Mouse (Mus musculus): Measurements from ENCODE around the gene Smo. TPM values are rescaled to one million over a fixed set of nuclear protein-coding genes. Genes with fewer than 3 reads are reported as not detected.

Smo gene
- polyA plus RNA-seq (2014; fragmentation: Nextera tagmentation; extraction: Ambion mirVana): 45.5 and 48.9 TPM in 2 replicates

- WGBS: 0% methylated on average over 16 of the region's 30 CpGs
- H3K27me3 ChIP-seq (replicated peaks; ENCODE audit: control insufficient read depth, insufficient read depth, low read length): no peaks in the 10 kb centered on the region
- peak; percentile 97 for DNase-seq (ENCODE audit: low spot score)
- H3K27ac ChIP-seq (replicated peaks; ENCODE audit: low read depth, low read length): peak within 1 kb of the TSS; percentile 99
- ATAC-seq (ENCODE audit: low read depth): peak; percentile 99
- peaks cover 11% of the 10 kb centered on the region; the same call in 1 of the 2 replicates for H3K36me3 ChIP-seq (ENCODE audit: control insufficient read depth, insufficient read depth, low read length)
- peak within 1 kb of the TSS; percentile 93 for H3K4me3 ChIP-seq (ENCODE audit: low read depth, low read length)
- H3K9me3 ChIP-seq (ENCODE audit: control insufficient read depth, low read length): no peaks in the 10 kb centered on the region
- peak within 1 kb of the TSS; percentile 93 for H3K4me2 ChIP-seq (ENCODE audit: low read depth, low read length)
- H3K9ac ChIP-seq (ENCODE audit: low read depth, low read length): peak within 1 kb of the TSS; percentile 99
- peaks cover 10% of the 10 kb centered on the region for H3K4me1 ChIP-seq (ENCODE audit: control insufficient read depth, insufficient read depth, low read length)
These were observed at the start of gene Smo for GRCm38 (mm10) chr6:29735336-29735688. Gene Smo (plus strand): TSS chr6:29735503.

GRCm38 (mm10) chr6:29685952-29686351 is 49.4 kb upstream of the Smo start:
- Histone ChIP-seq H3K4me1 (ENCODE audit: control insufficient read depth, insufficient read depth, low read length) (no peaks in the 10 kb centered on the region), H3K4me2 (ENCODE audit: low read depth, low read length) (no peak overlapping the region), H3K9ac (ENCODE audit: low read depth, low read length) (no peak overlapping the region), H3K9me3 (ENCODE audit: control insufficient read depth, low read length) (no peaks in the 10 kb centered on the region), H3K27me3 (replicated peaks; ENCODE audit: control insufficient read depth, insufficient read depth, low read length) (no peaks in the 10 kb centered on the region), H3K36me3 (ENCODE audit: control insufficient read depth, insufficient read depth, low read length) (no peaks in the 10 kb centered on the region), H3K27ac (replicated peaks; ENCODE audit: low read depth, low read length) (no peak overlapping the region), H3K4me3 (ENCODE audit: low read depth, low read length) (no peak overlapping the region)
- 74% methylated on average over 4 of the region's 4 CpGs for WGBS
- no peak for ATAC-seq (ENCODE audit: low read depth)
- DNase-seq (ENCODE audit: low spot score): no peak

GRCm38 (mm10) chr6:29689458-29689857 is 45.8 kb upstream of the Smo start:
- ATAC-seq (ENCODE audit: low read depth): no peak
- H3K27me3 ChIP-seq (replicated peaks; ENCODE audit: control insufficient read depth, insufficient read depth, low read length): peaks cover 22% of the 10 kb centered on the region
- 0 out of 2 replicates have a peak, but pooled peaks cover 2% of the 10 kb centered on the region for H3K4me1 ChIP-seq (ENCODE audit: control insufficient read depth, insufficient read depth, low read length)
- DNase-seq (ENCODE audit: low spot score): no peak
- no peak overlapping the region for H3K4me3 ChIP-seq (ENCODE audit: low read depth, low read length)
- no peak overlapping the region for H3K9ac ChIP-seq (ENCODE audit: low read depth, low read length)
- H3K9me3 ChIP-seq (ENCODE audit: control insufficient read depth, low read length): no peaks in the 10 kb centered on the region
- H3K36me3 ChIP-seq (ENCODE audit: control insufficient read depth, insufficient read depth, low read length): no peaks in the 10 kb centered on the region
- H3K4me2 ChIP-seq (ENCODE audit: low read depth, low read length): no peak overlapping the region
- H3K27ac ChIP-seq (replicated peaks; ENCODE audit: low read depth, low read length): no peak overlapping the region
- WGBS: 68% methylated on average over 8 of the region's 8 CpGs

- peak within 1 kb of the TSS; percentile 73 for H3K4me3 ChIP-seq (ENCODE audit: low read depth, low read length)
- no peak within 1 kb of the TSS for H3K27ac ChIP-seq (replicated peaks; ENCODE audit: low read depth, low read length)
- WGBS: 0% methylated on average over 9 of the region's 41 CpGs
These were observed 41.4 kb upstream of the Smo start, which contains the start of gene Tspan33 for GRCm38 (mm10) chr6:29693953-29694352. Gene Tspan33 (plus strand): TSS chr6:29694222.

GRCm38 (mm10) chr6:29694375-29695289 is 40.7 kb upstream of the Smo start:
- ATAC-seq (ENCODE audit: low read depth) (0 out of 2 replicates have a peak, but pooled peaks have one; percentile 14), DNase-seq (ENCODE audit: low spot score) (no peak)
- Histone ChIP-seq H3K36me3 (ENCODE audit: control insufficient read depth, insufficient read depth, low read length) (no peaks in the 10 kb centered on the region), H3K4me3 (ENCODE audit: low read depth, low read length) (peak overlapping the region; percentile 73), H3K9me3 (ENCODE audit: control insufficient read depth, low read length) (no peaks in the 10 kb centered on the region), H3K27me3 (replicated peaks; ENCODE audit: control insufficient read depth, insufficient read depth, low read length) (peaks cover 30% of the 10 kb centered on the region), H3K27ac (replicated peaks; ENCODE audit: low read depth, low read length) (no peak overlapping the region), H3K4me2 (ENCODE audit: low read depth, low read length) (peak overlapping the region; percentile 99), H3K9ac (ENCODE audit: low read depth, low read length) (peak overlapping the region; percentile 76), H3K4me1 (ENCODE audit: control insufficient read depth, insufficient read depth, low read length) (0 out of 2 replicates have a peak, but pooled peaks cover 4% of the 10 kb centered on the region)
- 8% methylated on average over 26 of the region's 35 CpGs for WGBS

More at GRCm38 (mm10) chr6:29693953-29694352, 41.4 kb upstream of the Smo start, which contains the start of gene Tspan33:
- Histone ChIP-seq H3K9ac (ENCODE audit: low read depth, low read length) (peak within 1 kb of the TSS; percentile 76), H3K4me2 (ENCODE audit: low read depth, low read length) (peak within 1 kb of the TSS; percentile 99), H3K27me3 (replicated peaks; ENCODE audit: control insufficient read depth, insufficient read depth, low read length) (peaks cover 30% of the 10 kb centered on the region), H3K4me1 (ENCODE audit: control insufficient read depth, insufficient read depth, low read length) (0 out of 2 replicates have a peak, but pooled peaks cover 4% of the 10 kb centered on the region), H3K36me3 (ENCODE audit: control insufficient read depth, insufficient read depth, low read length) (no peaks in the 10 kb centered on the region), H3K9me3 (ENCODE audit: control insufficient read depth, low read length) (no peaks in the 10 kb centered on the region)
- DNase-seq (ENCODE audit: low spot score) (peak; percentile 96), ATAC-seq (ENCODE audit: low read depth) (peak; percentile 98)

- ATAC-seq (ENCODE audit: low read depth) (no peak), DNase-seq (ENCODE audit: low spot score) (no peak)
- Histone ChIP-seq H3K9me3 (ENCODE audit: control insufficient read depth, low read length) (no peaks in the 10 kb centered on the region), H3K4me1 (ENCODE audit: control insufficient read depth, insufficient read depth, low read length) (0 out of 2 replicates have a peak, but pooled peaks cover 4% of the 10 kb centered on the region), H3K27ac (replicated peaks; ENCODE audit: low read depth, low read length) (no peak overlapping the region), H3K36me3 (ENCODE audit: control insufficient read depth, insufficient read depth, low read length) (no peaks in the 10 kb centered on the region), H3K27me3 (replicated peaks; ENCODE audit: control insufficient read depth, insufficient read depth, low read length) (peaks cover 30% of the 10 kb centered on the region), H3K9ac (ENCODE audit: low read depth, low read length) (no peak overlapping the region), H3K4me2 (ENCODE audit: low read depth, low read length) (peak overlapping the region; percentile 99; the same call in 1 of the 2 replicates), H3K4me3 (ENCODE audit: low read depth, low read length) (no peak overlapping the region)
- WGBS: 48% methylated on average over 3 of the region's 3 CpGs
These were observed 40.0 kb upstream of the Smo start for GRCm38 (mm10) chr6:29695290-29695674.

GRCm38 (mm10) chr6:29695975-29696374 is 39.3 kb upstream of the Smo start:
- 0 out of 2 replicates have a peak, but pooled peaks cover 4% of the 10 kb centered on the region for H3K4me1 ChIP-seq (ENCODE audit: control insufficient read depth, insufficient read depth, low read length)
- no peak overlapping the region for H3K4me3 ChIP-seq (ENCODE audit: low read depth, low read length)
- H3K27me3 ChIP-seq (replicated peaks; ENCODE audit: control insufficient read depth, insufficient read depth, low read length): peaks cover 30% of the 10 kb centered on the region
- no peaks in the 10 kb centered on the region for H3K9me3 ChIP-seq (ENCODE audit: control insufficient read depth, low read length)
- H3K9ac ChIP-seq (ENCODE audit: low read depth, low read length): no peak overlapping the region
- 72% methylated on average over 7 of the region's 7 CpGs for WGBS
- no peak overlapping the region for H3K4me2 ChIP-seq (ENCODE audit: low read depth, low read length)
- H3K27ac ChIP-seq (replicated peaks; ENCODE audit: low read depth, low read length): no peak overlapping the region
- no peaks in the 10 kb centered on the region for H3K36me3 ChIP-seq (ENCODE audit: control insufficient read depth, insufficient read depth, low read length)
- ATAC-seq (ENCODE audit: low read depth): no peak
- DNase-seq (ENCODE audit: low spot score): no peak

- ATAC-seq (ENCODE audit: low read depth) (no peak), DNase-seq (ENCODE audit: low spot score) (no peak)
- Histone ChIP-seq H3K4me3 (ENCODE audit: low read depth, low read length) (no peak overlapping the region), H3K27me3 (replicated peaks; ENCODE audit: control insufficient read depth, insufficient read depth, low read length) (peaks cover 26% of the 10 kb centered on the region), H3K27ac (replicated peaks; ENCODE audit: low read depth, low read length) (no peak overlapping the region), H3K4me2 (ENCODE audit: low read depth, low read length) (no peak overlapping the region), H3K4me1 (ENCODE audit: control insufficient read depth, insufficient read depth, low read length) (0 out of 2 replicates have a peak, but pooled peaks cover 4% of the 10 kb centered on the region), H3K9ac (ENCODE audit: low read depth, low read length) (no peak overlapping the region), H3K36me3 (ENCODE audit: control insufficient read depth, insufficient read depth, low read length) (no peaks in the 10 kb centered on the region), H3K9me3 (ENCODE audit: control insufficient read depth, low read length) (no peaks in the 10 kb centered on the region)
These were observed 38.2 kb upstream of the Smo start for GRCm38 (mm10) chr6:29697139-29697538.
